Mouse (Mus musculus): Measurements from ENCODE around the gene Rbm20. TPM values are rescaled to one million over a fixed set of nuclear protein-coding genes. Genes with fewer than 3 reads are reported as not detected.

Gene Rbm20
- polyA plus RNA-seq, 1 experiment from 2014 or later: 2.7 TPM

DNA sequence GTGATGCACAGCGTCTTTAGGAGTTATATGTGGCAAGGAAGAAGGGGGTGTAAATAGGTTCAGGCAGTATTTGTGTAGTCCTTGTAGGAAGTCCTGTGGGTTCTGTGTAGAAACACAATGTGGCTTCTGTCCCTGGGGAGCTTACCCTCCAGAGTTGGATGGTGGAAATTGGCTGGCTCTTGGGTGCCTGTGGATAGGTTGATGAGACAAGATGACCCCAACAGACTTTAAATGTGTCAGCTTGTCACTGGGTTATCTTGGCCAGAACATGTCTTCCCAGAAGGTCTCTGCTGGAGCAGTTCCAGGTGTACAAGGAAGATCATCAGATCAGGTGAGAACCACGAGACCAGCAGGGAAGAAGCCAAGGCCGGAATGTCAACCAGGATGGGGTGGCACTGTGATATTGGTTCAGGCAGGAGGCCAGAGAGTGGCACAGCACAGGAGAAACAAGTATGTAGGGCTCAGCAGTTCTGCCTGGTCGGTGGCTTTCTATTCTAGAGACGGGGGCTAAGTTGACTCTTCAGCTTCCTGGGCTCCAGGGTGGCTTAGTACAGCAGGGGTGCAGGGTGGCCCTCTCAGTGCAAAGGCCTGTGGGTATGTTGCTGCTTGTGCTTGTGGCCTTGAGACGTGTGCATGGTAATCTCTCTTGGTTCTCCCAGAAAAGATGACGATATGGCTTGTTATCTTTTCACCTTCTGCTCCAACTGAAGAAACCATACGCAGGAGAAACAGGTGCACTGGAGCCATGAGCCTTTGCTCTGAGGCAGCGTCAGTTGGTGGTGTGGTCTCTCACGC, 209.7 kb downstream of the Rbm20 start:
- H3K27ac ChIP-seq (replicated peaks; ENCODE audit: low read depth, low read length): no peak overlapping the region
- H3K4me2 ChIP-seq (ENCODE audit: low read depth, severe bottlenecking): no peak overlapping the region
- H3K27me3 ChIP-seq (ENCODE audit: control insufficient read depth, insufficient read depth, low read length): no peaks in the 10 kb centered on the region
- H3K9me3 ChIP-seq (ENCODE audit: control insufficient read depth, low read length): no peaks in the 10 kb centered on the region
- no peak for DNase-seq (ENCODE audit: low spot score)
- no peak overlapping the region for H3K9ac ChIP-seq (ENCODE audit: low read length)
- no peak overlapping the region for H3K4me3 ChIP-seq (ENCODE audit: low read depth, low read length)
- ATAC-seq (ENCODE audit: insufficient number of reproducible peaks, low FRiP score, low TSS enrichment, low read depth): no peak
- H3K4me1 ChIP-seq (ENCODE audit: control insufficient read depth, insufficient read depth, low read length): peaks cover under 1% of the 10 kb centered on the region; the same call in 1 of the 2 replicates
- no peaks in the 10 kb centered on the region for H3K36me3 ChIP-seq (ENCODE audit: control insufficient read depth, insufficient read depth, low read length)
- WGBS: 91% methylated on average over 10 of the region's 10 CpGs

DNA sequence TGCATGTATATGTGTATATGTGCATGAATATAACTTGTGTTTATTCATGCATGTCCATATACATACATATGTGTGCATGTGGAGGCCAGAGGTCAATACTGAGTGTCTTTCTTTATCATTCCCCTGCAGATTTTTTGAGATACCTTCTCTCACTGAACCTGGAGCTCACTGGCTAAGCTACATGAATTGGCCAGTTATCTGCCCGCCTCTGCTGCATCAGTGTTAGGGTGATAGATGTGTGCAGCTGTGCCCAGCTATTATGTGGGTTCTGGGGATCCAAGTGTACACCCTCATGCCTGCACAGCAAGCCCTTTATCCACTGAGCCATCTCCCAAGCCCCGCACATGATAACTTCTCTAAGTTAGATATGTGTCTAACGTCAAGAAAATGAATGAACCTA, 210.7 kb downstream of the Rbm20 start:
- Histone ChIP-seq H3K9me3 (ENCODE audit: control insufficient read depth, low read length) (no peaks in the 10 kb centered on the region), H3K4me3 (ENCODE audit: low read depth, low read length) (no peak overlapping the region), H3K4me2 (ENCODE audit: low read depth, severe bottlenecking) (no peak overlapping the region), H3K9ac (ENCODE audit: low read length) (no peak overlapping the region), H3K36me3 (ENCODE audit: control insufficient read depth, insufficient read depth, low read length) (no peaks in the 10 kb centered on the region), H3K27me3 (ENCODE audit: control insufficient read depth, insufficient read depth, low read length) (no peaks in the 10 kb centered on the region), H3K4me1 (ENCODE audit: control insufficient read depth, insufficient read depth, low read length) (peaks cover 11% of the 10 kb centered on the region), H3K27ac (replicated peaks; ENCODE audit: low read depth, low read length) (no peak overlapping the region)
- no peak for ATAC-seq (ENCODE audit: insufficient number of reproducible peaks, low FRiP score, low TSS enrichment, low read depth)
- no peak for DNase-seq (ENCODE audit: low spot score)
- WGBS: 86% methylated on average over 3 of the region's 3 CpGs

- Histone ChIP-seq H3K27ac (replicated peaks; ENCODE audit: low read depth, low read length) (no peak overlapping the region), H3K36me3 (ENCODE audit: control insufficient read depth, insufficient read depth, low read length) (no peaks in the 10 kb centered on the region), H3K4me2 (ENCODE audit: low read depth, severe bottlenecking) (no peak overlapping the region), H3K9me3 (ENCODE audit: control insufficient read depth, low read length) (no peaks in the 10 kb centered on the region), H3K4me3 (ENCODE audit: low read depth, low read length) (no peak overlapping the region), H3K4me1 (ENCODE audit: control insufficient read depth, insufficient read depth, low read length) (peaks cover 15% of the 10 kb centered on the region), H3K27me3 (ENCODE audit: control insufficient read depth, insufficient read depth, low read length) (no peaks in the 10 kb centered on the region), H3K9ac (ENCODE audit: low read length) (no peak overlapping the region)
- DNase-seq (ENCODE audit: low spot score) (no peak), ATAC-seq (ENCODE audit: insufficient number of reproducible peaks, low FRiP score, low TSS enrichment, low read depth) (no peak)
- 71% methylated on average over 9 of the region's 9 CpGs for WGBS
These were observed 211.2 kb downstream of the Rbm20 start for GRCm38 (mm10) chr19:53888331-53888730.

- Histone ChIP-seq H3K4me2 (ENCODE audit: low read depth, severe bottlenecking) (no peak overlapping the region), H3K27ac (replicated peaks; ENCODE audit: low read depth, low read length) (no peak overlapping the region), H3K27me3 (ENCODE audit: control insufficient read depth, insufficient read depth, low read length) (no peaks in the 10 kb centered on the region), H3K4me3 (ENCODE audit: low read depth, low read length) (no peak overlapping the region), H3K4me1 (ENCODE audit: control insufficient read depth, insufficient read depth, low read length) (peaks cover 21% of the 10 kb centered on the region), H3K9me3 (ENCODE audit: control insufficient read depth, low read length) (no peaks in the 10 kb centered on the region), H3K36me3 (ENCODE audit: control insufficient read depth, insufficient read depth, low read length) (no peaks in the 10 kb centered on the region), H3K9ac (ENCODE audit: low read length) (no peak overlapping the region)
- ATAC-seq (ENCODE audit: insufficient number of reproducible peaks, low FRiP score, low TSS enrichment, low read depth): no peak
- no peak for DNase-seq (ENCODE audit: low spot score)
- 65% methylated on average over 5 of the region's 5 CpGs for WGBS
These were observed 212.4 kb downstream of the Rbm20 start for GRCm38 (mm10) chr19:53889555-53889954.

- no peak overlapping the region for H3K4me2 ChIP-seq (ENCODE audit: low read depth, severe bottlenecking)
- no peak overlapping the region for H3K4me3 ChIP-seq (ENCODE audit: low read depth, low read length)
- DNase-seq (ENCODE audit: low spot score) (no peak), ATAC-seq (ENCODE audit: insufficient number of reproducible peaks, low FRiP score, low TSS enrichment, low read depth) (no peak)
- peaks cover 24% of the 10 kb centered on the region for H3K4me1 ChIP-seq (ENCODE audit: control insufficient read depth, insufficient read depth, low read length)
- H3K36me3 ChIP-seq (ENCODE audit: control insufficient read depth, insufficient read depth, low read length): no peaks in the 10 kb centered on the region
- H3K27ac ChIP-seq (replicated peaks; ENCODE audit: low read depth, low read length): no peak overlapping the region
- 70% methylated on average over 5 of the region's 5 CpGs for WGBS
- H3K27me3 ChIP-seq (ENCODE audit: control insufficient read depth, insufficient read depth, low read length): no peaks in the 10 kb centered on the region
- H3K9me3 ChIP-seq (ENCODE audit: control insufficient read depth, low read length): no peaks in the 10 kb centered on the region
- H3K9ac ChIP-seq (ENCODE audit: low read length): no peak overlapping the region
These were observed 213.2 kb downstream of the Rbm20 start for GRCm38 (mm10) chr19:53890274-53890673.

GRCm38 (mm10) chr19:53890781-53891251, 213.7 kb downstream of the Rbm20 start:
- Histone ChIP-seq H3K4me3 (ENCODE audit: low read depth, low read length) (no peak overlapping the region), H3K9ac (ENCODE audit: low read length) (no peak overlapping the region), H3K9me3 (ENCODE audit: control insufficient read depth, low read length) (no peaks in the 10 kb centered on the region), H3K4me1 (ENCODE audit: control insufficient read depth, insufficient read depth, low read length) (peaks cover 24% of the 10 kb centered on the region), H3K27ac (replicated peaks; ENCODE audit: low read depth, low read length) (no peak overlapping the region), H3K36me3 (ENCODE audit: control insufficient read depth, insufficient read depth, low read length) (no peaks in the 10 kb centered on the region), H3K27me3 (ENCODE audit: control insufficient read depth, insufficient read depth, low read length) (no peaks in the 10 kb centered on the region), H3K4me2 (ENCODE audit: low read depth, severe bottlenecking) (no peak overlapping the region)
- DNase-seq (ENCODE audit: low spot score) (no peak), ATAC-seq (ENCODE audit: insufficient number of reproducible peaks, low FRiP score, low TSS enrichment, low read depth) (no peak)
- WGBS: 64% methylated on average over 5 of the region's 5 CpGs

- H3K9me3 ChIP-seq (ENCODE audit: control insufficient read depth, low read length): no peaks in the 10 kb centered on the region
- ATAC-seq (ENCODE audit: insufficient number of reproducible peaks, low FRiP score, low TSS enrichment, low read depth) (no peak), DNase-seq (ENCODE audit: low spot score) (no peak)
- 85% methylated on average over 2 of the region's 2 CpGs for WGBS
- peaks cover 24% of the 10 kb centered on the region for H3K4me1 ChIP-seq (ENCODE audit: control insufficient read depth, insufficient read depth, low read length)
- no peak overlapping the region for H3K9ac ChIP-seq (ENCODE audit: low read length)
- H3K4me3 ChIP-seq (ENCODE audit: low read depth, low read length): no peak overlapping the region
- no peaks in the 10 kb centered on the region for H3K27me3 ChIP-seq (ENCODE audit: control insufficient read depth, insufficient read depth, low read length)
- no peak overlapping the region; the same call in 1 of the 2 replicates for H3K27ac ChIP-seq (replicated peaks; ENCODE audit: low read depth, low read length)
- no peak overlapping the region for H3K4me2 ChIP-seq (ENCODE audit: low read depth, severe bottlenecking)
- no peaks in the 10 kb centered on the region for H3K36me3 ChIP-seq (ENCODE audit: control insufficient read depth, insufficient read depth, low read length)
These were observed 214.5 kb downstream of the Rbm20 start for GRCm38 (mm10) chr19:53891569-53891968.

DNA sequence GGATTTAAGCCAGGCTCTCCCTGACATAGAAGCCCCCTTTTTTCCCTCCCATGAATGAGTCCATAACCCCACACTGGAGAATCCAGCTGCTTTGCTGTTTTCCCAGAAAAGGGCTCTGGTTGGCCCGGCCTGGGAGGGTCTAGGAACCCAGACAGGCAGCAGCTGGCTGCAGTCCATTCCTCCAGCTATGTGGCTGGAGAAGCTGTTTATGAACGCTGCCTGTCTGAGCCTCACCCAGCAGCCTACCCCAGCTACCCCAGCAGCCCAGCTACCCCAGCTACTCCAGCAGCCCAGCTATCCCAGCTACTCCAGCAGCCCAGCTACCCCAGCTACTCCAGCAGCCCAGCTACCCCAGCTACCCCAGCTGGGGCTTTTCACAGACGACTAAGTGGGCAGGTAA, 215.0 kb downstream of the Rbm20 start, which contains the start of gene Pdcd4:
Gene Pdcd4 (plus strand): TSS at position 171 of the 400 bp plus-strand sequence.
- Histone ChIP-seq H3K9ac (ENCODE audit: low read length) (no peak within 1 kb of the TSS), H3K9me3 (ENCODE audit: control insufficient read depth, low read length) (no peaks in the 10 kb centered on the region), H3K4me2 (ENCODE audit: low read depth, severe bottlenecking) (no peak within 1 kb of the TSS), H3K4me1 (ENCODE audit: control insufficient read depth, insufficient read depth, low read length) (peaks cover 24% of the 10 kb centered on the region), H3K36me3 (ENCODE audit: control insufficient read depth, insufficient read depth, low read length) (no peaks in the 10 kb centered on the region), H3K4me3 (ENCODE audit: low read depth, low read length) (no peak within 1 kb of the TSS), H3K27me3 (ENCODE audit: control insufficient read depth, insufficient read depth, low read length) (no peaks in the 10 kb centered on the region), H3K27ac (replicated peaks; ENCODE audit: low read depth, low read length) (peak within 1 kb of the TSS; percentile 10; the same call in 1 of the 2 replicates)
- 37% methylated on average over 3 of the region's 3 CpGs for WGBS
- DNase-seq (ENCODE audit: low spot score) (no peak), ATAC-seq (ENCODE audit: insufficient number of reproducible peaks, low FRiP score, low TSS enrichment, low read depth) (no peak)

Measured in limb, embryonic 11.5 days (tissue).